Comparison of ENCODE assay signal across 25 mouse cellular contexts in the genomic region with DNA sequence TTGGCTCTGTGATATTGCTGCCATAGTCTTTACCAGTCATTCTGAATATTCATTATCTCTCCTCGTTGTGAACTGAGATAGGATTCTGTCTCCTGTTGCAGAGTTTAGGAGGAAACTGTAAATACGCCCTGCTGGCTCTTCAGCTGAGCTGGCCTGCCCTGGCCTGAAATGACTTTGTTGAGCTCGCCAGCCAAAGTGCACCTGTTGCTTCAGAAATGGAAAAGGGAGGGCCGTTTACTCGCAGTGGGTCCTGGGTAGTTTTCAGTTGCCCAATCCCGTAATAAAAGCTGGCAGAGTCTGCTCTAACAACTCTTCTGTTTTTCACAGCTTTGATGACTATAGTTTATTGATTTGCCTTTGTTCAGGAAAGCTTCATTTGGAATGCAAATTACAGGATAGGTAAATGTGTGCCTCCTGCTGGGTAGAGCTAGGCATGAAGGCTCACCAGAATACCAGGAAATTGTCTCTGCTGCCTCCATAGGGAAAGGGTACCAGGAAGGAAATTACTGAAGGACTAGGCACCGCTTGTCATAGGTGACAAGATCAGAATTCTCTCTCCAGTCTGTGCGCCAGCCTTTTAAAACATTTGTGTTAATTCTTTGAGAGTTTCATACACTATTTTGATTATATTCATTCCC. TPM values are rescaled to one million over a fixed set of nuclear protein-coding genes. Genes with fewer than 3 reads are reported as not detected.
DNase-seq lines count a peak whose midpoint lies in the region; ATAC-seq and TF ChIP-seq lines count a peak whose summit lies in the region.
"Had no signal": no experiment of that assay in that cellular context is flagged by ENCODE, and none has a peak within 500 bp of the region (broad histone marks: within the 10 kb centered on the region; RNA-seq: fewer than 3 reads in every experiment).

No protein-coding gene starts in this region.

- TF ChIP-seq CTCF in layer of hippocampus, adult 2 months (conservative IDR thresholded peaks at IDR 0.05) = peak; percentile 21; the same call in 1 of the 2 replicates

- peak; percentile 68 for ATAC-seq in intestine, embryonic 16.5 days
- ATAC-seq: forebrain, embryonic 14.5 days; Patski had no signal

- no peak overlapping the region for H3K4me3 ChIP-seq in layer of hippocampus, adult 2 months
- H3K4me3 ChIP-seq in intestine, embryonic 16.5 days (ENCODE audit: low read length) = no peak overlapping the region
- H3K4me3 ChIP-seq: embryonic facial prominence, embryonic 15.5 days; heart, embryonic 15.5 days; hindbrain, embryonic 10.5 days; megakaryocyte, embryonic 14.5 days; neural tube, embryonic 13.5 days had no signal

- H3K27ac ChIP-seq in layer of hippocampus, adult 2 months = peak overlapping the region; percentile 64; the same call in 1 of the 2 replicates
- H3K27ac ChIP-seq in intestine, embryonic 16.5 days (ENCODE audit: low read length) = no peak overlapping the region
- H3K27ac ChIP-seq: embryonic facial prominence, embryonic 15.5 days; hindbrain, embryonic 10.5 days; liver, embryonic 14.5 days; neural tube, embryonic 13.5 days had no signal

- H3K9ac ChIP-seq in intestine, embryonic 16.5 days (ENCODE audit: low read depth, low read length) = no peak overlapping the region
- H3K9ac ChIP-seq: embryonic facial prominence, embryonic 15.5 days; heart, embryonic 15.5 days; liver, embryonic 14.5 days; neural tube, embryonic 13.5 days had no signal

- no peaks in the 10 kb centered on the region for H3K36me3 ChIP-seq in intestine, embryonic 16.5 days (ENCODE audit: control insufficient read depth, insufficient read depth, low read length)
- H3K36me3 ChIP-seq: embryonic facial prominence, embryonic 15.5 days; heart, embryonic 15.5 days had no signal

- H3K4me1 ChIP-seq in intestine, embryonic 16.5 days (ENCODE audit: control insufficient read depth, insufficient read depth, low read length) = 0 out of 2 replicates have a peak, but pooled peaks cover 2% of the 10 kb centered on the region
- H3K4me1 ChIP-seq: hindbrain, embryonic 10.5 days had no signal

- DNase-seq in adrenal gland, postnatal 10 days = peak; percentile 52
- DNase-seq in adrenal gland, adult 8-10 months = no peak
- DNase-seq in layer of hippocampus, adult 2 months (ENCODE audit: low spot score in 2 of 2) = no peak
- DNase-seq in layer of hippocampus, adult 11-12 months (ENCODE audit: low spot score) = no peak
- peak; percentile 79 for DNase-seq in skeletal muscle tissue, adult 2 months (ENCODE audit: low read depth, low spot score)
- no peak for DNase-seq in thymus, postnatal 4 days
- DNase-seq in embryo, embryonic 10.5 days (ENCODE audit: low spot score) = no peak
- DNase-seq: cerebellum, adult 8-10 months; kidney, postnatal 36 days; layer of hippocampus, postnatal 36 days; left cerebral cortex, postnatal 4 days; thymus, postnatal 14 days had no signal

- WGBS in intestine, embryonic 16.5 days = 58% methylated on average over 8 of the region's 8 CpGs

- H3K9me3 ChIP-seq in intestine, embryonic 16.5 days (ENCODE audit: control insufficient read depth, low read length) = no peaks in the 10 kb centered on the region
- H3K9me3 ChIP-seq: embryonic facial prominence, embryonic 15.5 days; heart, embryonic 15.5 days; hindbrain, embryonic 10.5 days; megakaryocyte, embryonic 14.5 days; neural tube, embryonic 13.5 days had no signal

- no peak overlapping the region for H3K4me2 ChIP-seq in intestine, embryonic 16.5 days (ENCODE audit: low read depth, low read length)
- H3K4me2 ChIP-seq: embryonic facial prominence, embryonic 15.5 days; heart, embryonic 15.5 days; neural tube, embryonic 13.5 days had no signal

- no peaks in the 10 kb centered on the region for H3K27me3 ChIP-seq in intestine, embryonic 16.5 days (replicated peaks; ENCODE audit: control insufficient read depth, insufficient read depth, low read length)
- H3K27me3 ChIP-seq: embryonic facial prominence, embryonic 15.5 days; heart, embryonic 15.5 days; megakaryocyte, embryonic 14.5 days; neural tube, embryonic 13.5 days; Patski had no signal

RNA-seq across cellular contexts. Expression of a gene that starts 30.3 kb away (rescaled TPM):
- total RNA-seq in adrenal gland, postnatal 10 days (2021) = 10 to 100 TPM; 46.1 to 48.8 TPM
- total RNA-seq in adrenal gland, adult 8-10 months (2022) = 10 to 100 TPM; 25.9 to 67.1 (median 40.9) TPM
- total RNA-seq in layer of hippocampus, adult 2 months (2021) = 100 to 1,000 TPM; 360 to 361 TPM
- 3.7 and 4.3 TPM in 2 replicates for polyA plus RNA-seq in intestine, embryonic 16.5 days (2015; fragmentation: Nextera tagmentation; extraction: Ambion mirVana)

RNA-seq across cellular contexts. Expression of a gene that starts 50.6 kb away (rescaled TPM):
- not detected for total RNA-seq in adrenal gland, postnatal 10 days (2021)
- total RNA-seq in adrenal gland, adult 8-10 months (2022) = not detected
- 1 to 10 TPM in 1 of 2 experiments, under 1 TPM in 1; 0.83 to 1.5 TPM for total RNA-seq in layer of hippocampus, adult 2 months (2021)
- not detected in 2 replicates for polyA plus RNA-seq in intestine, embryonic 16.5 days (2015; fragmentation: Nextera tagmentation; extraction: Ambion mirVana)
- total RNA-seq: granulocyte monocyte progenitor cell, adult 5-6 weeks; midbrain, postnatal 0 days had no signal
- polyA plus RNA-seq: forebrain, embryonic 14.5 days; hindbrain, embryonic 10.5 days; intestine, embryonic 14.5 days; midbrain, postnatal 0 days; neural tube, embryonic 13.5 days; Patski; stomach, embryonic 14.5 days had no signal

RNA-seq across cellular contexts. Expression of a gene that starts 57.4 kb away (rescaled TPM):
- total RNA-seq in adrenal gland, postnatal 10 days (2021) = 10 to 100 TPM; 90.7 to 94.6 TPM
- 10 to 100 TPM; 85.1 to 96.1 (median 89.0) TPM for total RNA-seq in adrenal gland, adult 8-10 months (2022)
- total RNA-seq in layer of hippocampus, adult 2 months (2021) = 10 to 100 TPM; 68.2 to 76.8 TPM
- 249 and 278 TPM in 2 replicates for polyA plus RNA-seq in intestine, embryonic 16.5 days (2015; fragmentation: Nextera tagmentation; extraction: Ambion mirVana)

Comparison
In these comparisons a context has a peak if more than half of its experiments do, and no peak if none do; other contexts are left out.
1. DNase-seq: peak in adrenal gland, postnatal 10 days (single experiment) and skeletal muscle tissue, adult 2 months (single experiment); none in adrenal gland, adult 8-10 months (single experiment), layer of hippocampus, adult 2 months (0 of 2), layer of hippocampus, adult 11-12 months (single experiment), thymus, postnatal 4 days (single experiment) and embryo, embryonic 10.5 days (single experiment).
2. RNA of a gene that starts 30.3 kb away (total RNA-seq): 360 to 361 TPM in layer of hippocampus, adult 2 months; 46.1 to 48.8 TPM in adrenal gland, postnatal 10 days and 25.9 to 67.1 TPM in adrenal gland, adult 8-10 months; every median in the first group is over 4 times any median in the second.